Mouse (Mus musculus) heart, embryonic 11.5 days (tissue): ENCODE results near the gene Pcyt1a. TPM values are rescaled to one million over a fixed set of nuclear protein-coding genes. Genes with fewer than 3 reads are reported as not detected.
"Not testable (repeated sequence)": the region's sequence is repeated elsewhere in the genome, so short reads cannot be mapped to it uniquely, and the experiment has no call there.

Source experiments
- ATAC-seq: fragments of 200-750 bp; cut with Nextera tagmentation; replicated peaks from 2 replicates; pipeline ENCODE4 v1.8.0; 2017; ENCODE audit warnings: moderate library complexity; ENCODE audit not compliant: insufficient number of reproducible peaks, low FRiP score, low TSS enrichment
- H3K27ac ChIP-seq: fragments of 300-500 bp; sonication (generic); 2 replicates; pipeline ENCODE4 v1.5.1; 2014; ENCODE audit warnings: mild to moderate bottlenecking, low read depth, low read length
- H3K27me3 ChIP-seq: fragments of 300-500 bp; sonication (generic); 2 replicates; pipeline ENCODE4 v1.6.1; 2014; ENCODE audit warnings: mild to moderate bottlenecking, low read length, mixed read lengths; ENCODE audit not compliant: control insufficient read depth, insufficient read depth
- H3K36me3 ChIP-seq: fragments of 300-500 bp; sonication (generic); 2 replicates; pipeline ENCODE4 v1.6.1; 2014; ENCODE audit warnings: mild to moderate bottlenecking, low read length, moderate library complexity, mixed read lengths; ENCODE audit not compliant: control insufficient read depth, insufficient read depth
- H3K4me1 ChIP-seq: fragments of 300-500 bp; sonication (generic); 2 replicates; pipeline ENCODE4 v1.6.1; 2014; ENCODE audit warnings: low read length; ENCODE audit not compliant: control insufficient read depth, insufficient read depth
- H3K4me2 ChIP-seq: fragments of 300-500 bp; sonication (generic); 2 replicates; pipeline ENCODE4 v1.6.1; 2014; ENCODE audit warnings: mild to moderate bottlenecking, moderate library complexity
- H3K4me3 ChIP-seq: fragments of 300-500 bp; sonication (generic); 2 replicates; pipeline ENCODE4 v1.5.1; 2014; ENCODE audit warnings: low read depth, low read length
- H3K9ac ChIP-seq: fragments of 300-500 bp; sonication (generic); 2 replicates; pipeline ENCODE4 v1.6.1; 2014; ENCODE audit warnings: mild to moderate bottlenecking, low read depth, low read length, moderate library complexity
- H3K9me3 ChIP-seq: fragments of 300-500 bp; sonication (generic); replicated peaks from 2 replicates; pipeline ENCODE4 v1.6.1; 2016; ENCODE audit warnings: low read length; ENCODE audit not compliant: control insufficient read depth
- WGBS: fragments of 180-500 bp; shearing (Covaris S2); extraction: QIAGEN DNeasy Blood & Tissue Kit; methylation state at CpG from one replicate; pipeline ENCODE4 v1.1.7; 2014; ENCODE audit not compliant: insufficient replicate concordance; 5-methylcytosine and 5-hydroxymethylcytosine counted together
- polyA plus RNA-seq: library from polyadenylated mRNA; unstranded; fragments of >200 nt; fragmentation: Nextera tagmentation; extraction: Ambion mirVana; gene quantifications from 2 replicates; pipeline ENCODE4 v1.2.1, GENCODE M21; 2014

Pcyt1a gene
- polyA plus RNA-seq, 1 experiment from 2014 or later: 41.8 TPM

DNA sequence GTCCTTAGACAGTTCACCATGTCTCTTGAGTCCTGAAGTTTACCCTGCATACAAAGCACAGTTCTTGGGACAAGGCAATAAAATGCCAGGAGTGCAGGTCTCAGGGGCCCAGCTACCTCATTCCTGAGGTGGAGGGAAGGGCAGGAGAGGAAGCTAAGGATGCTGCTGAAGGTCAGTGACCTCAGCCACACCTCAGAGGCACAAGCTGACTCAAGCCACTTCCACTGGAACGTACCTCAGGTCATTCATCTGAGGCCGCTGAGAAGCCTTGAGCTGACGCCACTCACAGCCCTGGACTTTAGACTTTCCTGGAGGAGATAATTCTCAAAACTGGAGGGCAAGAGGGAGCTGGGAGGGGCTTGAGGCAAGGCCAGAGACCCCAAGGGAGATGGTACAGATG lies 58.2 kb downstream of the Pcyt1a start:
- no peak for ATAC-seq
- no peak overlapping the region for H3K9ac ChIP-seq
- no peaks in the 10 kb centered on the region for H3K36me3 ChIP-seq
- no peak overlapping the region for H3K4me3 ChIP-seq
- H3K27ac ChIP-seq: no peak overlapping the region
- H3K27me3 ChIP-seq: no peaks in the 10 kb centered on the region
- 93% methylated on average over 3 of the region's 3 CpGs for WGBS
- H3K9me3 ChIP-seq: no peaks in the 10 kb centered on the region
- H3K4me1 ChIP-seq: peaks cover 30% of the 10 kb centered on the region
- no peak overlapping the region for H3K4me2 ChIP-seq

DNA sequence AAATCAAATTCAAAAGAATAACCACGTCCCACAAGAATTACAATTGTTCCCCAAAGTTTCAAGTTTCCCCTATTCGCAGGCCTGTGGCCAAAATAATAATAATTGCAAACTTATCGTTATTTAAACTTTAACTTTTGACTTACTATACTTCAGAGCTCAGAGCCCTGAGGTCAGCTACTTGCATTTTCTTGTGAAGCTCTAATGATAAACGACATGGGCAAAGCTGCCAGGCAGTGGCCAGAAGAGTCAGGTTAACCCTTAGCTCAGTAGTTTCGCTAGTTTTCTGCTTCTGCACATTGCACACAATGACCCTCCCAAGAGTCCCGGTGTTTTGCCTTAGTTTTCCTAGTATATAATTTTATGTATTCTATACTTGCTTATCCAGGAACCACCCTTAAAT lies 63.6 kb downstream of the Pcyt1a start:
- H3K27ac ChIP-seq, H3K4me1 ChIP-seq, H3K9ac ChIP-seq, H3K36me3 ChIP-seq, H3K4me3 ChIP-seq, H3K27me3 ChIP-seq, H3K4me2 ChIP-seq, ATAC-seq, H3K9me3 ChIP-seq: not testable (repeated sequence)
- WGBS: 66% methylated on average over 6 of the region's 6 CpGs

DNA sequence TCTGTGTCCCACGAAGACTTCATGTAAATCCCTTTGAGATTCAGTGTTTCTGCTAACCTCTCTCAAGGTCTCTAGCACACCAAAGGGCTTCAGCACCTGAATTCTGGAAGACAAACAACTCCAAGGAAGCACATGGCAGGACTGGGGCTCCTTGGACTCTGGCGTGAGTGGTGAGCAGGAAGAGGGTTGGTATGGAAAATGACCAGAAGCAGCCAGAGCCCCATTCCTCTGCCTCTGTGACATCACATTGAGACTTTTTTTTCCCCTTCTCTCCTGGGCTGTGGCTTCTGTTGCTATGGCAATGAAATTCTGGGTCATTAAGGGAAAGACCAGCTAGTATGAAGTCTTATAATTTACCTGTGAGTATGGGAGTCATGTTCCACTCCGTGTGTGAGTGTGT lies 65.2 kb downstream of the Pcyt1a start, which contains the start of gene Zdhhc19:
Gene Zdhhc19, plus strand, starts transcription at position 301 of the 400 bp plus-strand sequence.
- Histone ChIP-seq H3K4me1 (peaks cover 6% of the 10 kb centered on the region; the same call in 1 of the 2 replicates), H3K27me3 (peaks cover 4% of the 10 kb centered on the region), H3K9me3 (no peaks in the 10 kb centered on the region), H3K36me3 (no peaks in the 10 kb centered on the region), H3K27ac (no peak within 1 kb of the TSS), H3K4me2 (no peak within 1 kb of the TSS), H3K9ac (no peak within 1 kb of the TSS), H3K4me3 (no peak within 1 kb of the TSS)
- ATAC-seq: no peak
- WGBS: 60% methylated on average over 3 of the region's 3 CpGs

GRCm38 (mm10) chr16:32498996-32499395 lies 68.3 kb downstream of the Pcyt1a start:
- H3K4me3 ChIP-seq: no peak overlapping the region
- peaks cover 4% of the 10 kb centered on the region for H3K27me3 ChIP-seq
- no peaks in the 10 kb centered on the region for H3K9me3 ChIP-seq
- H3K27ac ChIP-seq: no peak overlapping the region
- no peak overlapping the region; the same call in 1 of the 2 replicates for H3K4me2 ChIP-seq
- 57% methylated on average over 13 of the region's 13 CpGs for WGBS
- H3K4me1 ChIP-seq: peaks cover 6% of the 10 kb centered on the region; the same call in 1 of the 2 replicates
- no peak overlapping the region for H3K9ac ChIP-seq
- no peaks in the 10 kb centered on the region for H3K36me3 ChIP-seq
- no peak for ATAC-seq

GRCm38 (mm10) chr16:32499430-32500037 lies 68.8 kb downstream of the Pcyt1a start:
- Histone ChIP-seq H3K27me3 (peaks cover 4% of the 10 kb centered on the region), H3K27ac (no peak overlapping the region), H3K4me2 (peak overlapping the region; percentile 70), H3K36me3 (no peaks in the 10 kb centered on the region), H3K4me1 (peaks cover 6% of the 10 kb centered on the region; the same call in 1 of the 2 replicates), H3K9ac (peak overlapping the region; percentile 63; the same call in 1 of the 2 replicates), H3K9me3 (no peaks in the 10 kb centered on the region), H3K4me3 (peak overlapping the region; percentile 38)
- peak; percentile 79 for ATAC-seq
- 6% methylated on average over 22 of the region's 22 CpGs for WGBS

DNA sequence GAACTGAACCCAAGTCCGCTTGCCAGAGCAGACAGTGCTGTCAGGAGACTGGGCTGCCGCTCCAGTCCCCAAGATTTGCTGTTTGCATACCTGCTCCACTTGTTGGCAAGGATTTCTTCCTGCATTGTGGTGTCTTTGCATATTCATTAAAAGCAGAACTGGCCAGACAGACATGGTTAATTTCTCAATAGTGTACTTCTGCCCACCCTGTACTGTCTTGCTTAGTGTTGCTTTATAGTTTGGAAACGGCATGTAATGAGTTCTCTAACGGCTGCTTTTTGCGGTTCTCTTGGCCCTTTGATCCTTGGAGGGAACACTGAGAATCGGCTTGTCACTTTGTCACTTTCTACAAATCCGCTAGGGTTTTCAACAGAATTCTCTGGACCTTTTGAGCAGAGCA lies 70.7 kb downstream of the Pcyt1a start:
- Histone ChIP-seq H3K4me2 (no peak overlapping the region), H3K36me3 (no peaks in the 10 kb centered on the region), H3K4me3 (no peak overlapping the region), H3K27ac (no peak overlapping the region), H3K4me1 (peaks cover 6% of the 10 kb centered on the region; the same call in 1 of the 2 replicates), H3K27me3 (peaks cover 8% of the 10 kb centered on the region), H3K9me3 (no peaks in the 10 kb centered on the region), H3K9ac (no peak overlapping the region)
- 79% methylated on average over 7 of the region's 7 CpGs for WGBS
- ATAC-seq: no peak

- no peak overlapping the region for H3K4me3 ChIP-seq
- H3K27me3 ChIP-seq: peaks cover 8% of the 10 kb centered on the region
- 80% methylated on average over 12 of the region's 12 CpGs for WGBS
- no peak overlapping the region for H3K27ac ChIP-seq
- H3K9ac ChIP-seq: no peak overlapping the region
- no peaks in the 10 kb centered on the region for H3K36me3 ChIP-seq
- H3K4me2 ChIP-seq: no peak overlapping the region
- ATAC-seq: no peak
- no peaks in the 10 kb centered on the region for H3K9me3 ChIP-seq
- peaks cover 10% of the 10 kb centered on the region; the same call in 1 of the 2 replicates for H3K4me1 ChIP-seq
Observed at GRCm38 (mm10) chr16:32502621-32503335, 72.1 kb downstream of the Pcyt1a start.

DNA sequence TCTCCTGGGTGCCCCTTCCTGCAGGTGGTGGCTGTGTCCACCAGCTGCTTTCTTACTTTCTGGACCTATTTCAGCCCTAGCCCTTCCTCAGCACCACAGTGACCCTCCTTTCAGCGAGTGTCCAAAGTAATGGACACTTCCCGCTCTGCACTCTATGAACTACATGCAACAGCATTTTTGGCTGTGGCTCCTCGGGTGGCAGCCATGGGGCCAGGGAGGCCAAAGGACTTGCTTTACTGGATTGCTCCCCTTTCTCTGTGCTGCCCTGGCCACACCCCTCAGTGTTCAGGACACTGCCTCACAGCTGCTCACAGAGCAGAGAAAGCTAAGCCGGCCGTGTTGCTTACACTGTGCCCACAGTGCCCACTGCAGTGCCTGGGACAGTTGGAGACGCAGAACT lies 72.9 kb downstream of the Pcyt1a start:
- ATAC-seq: no peak
- 81% methylated on average over 6 of the region's 6 CpGs for WGBS
- H3K27me3 ChIP-seq: peaks cover 8% of the 10 kb centered on the region

More for the DNA sequence above, 72.9 kb downstream of the Pcyt1a start:
- Histone ChIP-seq H3K9ac (no peak overlapping the region), H3K27ac (no peak overlapping the region), H3K4me3 (no peak overlapping the region), H3K4me1 (peaks cover 15% of the 10 kb centered on the region), H3K36me3 (no peaks in the 10 kb centered on the region), H3K4me2 (no peak overlapping the region), H3K9me3 (no peaks in the 10 kb centered on the region)
